Comparison of ENCODE assay signal across 15 mouse cellular contexts in the genomic region with DNA sequence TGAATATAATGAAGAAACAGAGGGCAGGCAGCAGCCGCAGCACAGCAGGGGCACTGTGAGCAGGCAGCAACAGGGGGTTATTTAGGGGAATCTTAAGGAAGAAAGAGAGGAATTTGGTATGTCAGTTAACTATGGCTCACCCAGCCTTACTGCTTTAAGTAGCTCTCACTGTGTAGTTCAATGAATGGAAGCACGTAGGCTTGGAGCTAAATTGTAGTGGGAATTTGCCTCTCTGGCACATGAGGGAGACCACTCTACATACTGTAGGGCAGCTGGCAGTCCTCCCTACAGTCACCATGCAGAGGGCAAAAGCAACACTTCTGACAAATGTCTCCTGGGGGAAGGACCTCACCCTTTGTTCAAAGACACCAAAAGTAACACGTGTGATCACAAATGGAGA.
DNase-seq lines count a peak whose midpoint lies in the region; ATAC-seq lines count a peak whose summit lies in the region.
"Had no signal": no experiment of that assay in that cellular context is flagged by ENCODE, and none has a peak within 500 bp of the region (broad histone marks: within the 10 kb centered on the region; RNA-seq: fewer than 3 reads in every experiment).

No protein-coding gene starts in this region.

- WGBS in lung, embryonic 15.5 days, result 40% methylated on average over 3 of the region's 3 CpGs
- 2% methylated on average over 3 of the region's 3 CpGs for WGBS in forebrain, embryonic 13.5 days
- WGBS in neural tube, embryonic 12.5 days, result 9% methylated on average over 3 of the region's 3 CpGs

- peak; percentile 64; the same call in 1 of the 2 replicates for ATAC-seq in lung, embryonic 15.5 days (ENCODE audit: borderline replicate concordance, extremely low read depth, low FRiP score, low TSS enrichment)
- ATAC-seq in forebrain, embryonic 13.5 days, result peak; percentile 84
- ATAC-seq in neural tube, embryonic 12.5 days (ENCODE audit: low FRiP score, low read depth), result peak; percentile 86

- DNase-seq in lung, adult 18-20 months, result no peak
- DNase-seq in embryo, embryonic 11 days, result peak; percentile 24
- DNase-seq in heart, postnatal 25 days (ENCODE audit: low spot score), result no peak
- DNase-seq in heart, adult 8-10 months (ENCODE audit: low spot score), result no peak
- DNase-seq: adrenal gland, adult 2 months; heart, adult 18-20 months; right cerebral cortex, postnatal 14 days; thymus, postnatal 4 days had no signal

- no peak overlapping the region for H3K9ac ChIP-seq in lung, embryonic 15.5 days
- H3K9ac ChIP-seq in forebrain, embryonic 13.5 days, result no peak overlapping the region
- no peak overlapping the region for H3K9ac ChIP-seq in neural tube, embryonic 12.5 days
- H3K9ac ChIP-seq: hindbrain, embryonic 15.5 days had no signal

- peak overlapping the region; percentile 69 for H3K27ac ChIP-seq in lung, embryonic 15.5 days
- peak overlapping the region; percentile 48; the same call in 1 of the 2 replicates for H3K27ac ChIP-seq in forebrain, embryonic 13.5 days
- no peak overlapping the region for H3K27ac ChIP-seq in neural tube, embryonic 12.5 days
- H3K27ac ChIP-seq: hindbrain, embryonic 15.5 days; left cerebral cortex, adult 2 months; macrophage had no signal

- no peaks in the 10 kb centered on the region for H3K27me3 ChIP-seq in lung, embryonic 15.5 days
- H3K27me3 ChIP-seq in forebrain, embryonic 13.5 days, result 0 out of 2 replicates have a peak, but pooled peaks cover 8% of the 10 kb centered on the region
- H3K27me3 ChIP-seq in neural tube, embryonic 12.5 days (replicated peaks), result no peaks in the 10 kb centered on the region

- H3K4me3 ChIP-seq in lung, embryonic 15.5 days, result no peak overlapping the region
- no peak overlapping the region for H3K4me3 ChIP-seq in forebrain, embryonic 13.5 days
- no peak overlapping the region for H3K4me3 ChIP-seq in neural tube, embryonic 12.5 days
- H3K4me3 ChIP-seq: hindbrain, embryonic 15.5 days; left cerebral cortex, adult 2 months had no signal

- intact Hi-C loops in heart, postnatal 25 days (cut with DNase I), result no loop called here

- H3K9me3 ChIP-seq in lung, embryonic 15.5 days, result no peaks in the 10 kb centered on the region
- H3K9me3 ChIP-seq in forebrain, embryonic 13.5 days (replicated peaks), result no peaks in the 10 kb centered on the region
- H3K9me3 ChIP-seq in neural tube, embryonic 12.5 days, result no peaks in the 10 kb centered on the region
- H3K9me3 ChIP-seq: hindbrain, embryonic 15.5 days had no signal

- H3K4me1 ChIP-seq in lung, embryonic 15.5 days, result peaks cover 9% of the 10 kb centered on the region; the same call in 1 of the 2 replicates
- peaks cover 41% of the 10 kb centered on the region for H3K4me1 ChIP-seq in forebrain, embryonic 13.5 days
- peaks cover 6% of the 10 kb centered on the region; the same call in 1 of the 2 replicates for H3K4me1 ChIP-seq in neural tube, embryonic 12.5 days

- H3K4me2 ChIP-seq in lung, embryonic 15.5 days, result no peak overlapping the region
- H3K4me2 ChIP-seq in forebrain, embryonic 13.5 days, result no peak overlapping the region
- no peak overlapping the region for H3K4me2 ChIP-seq in neural tube, embryonic 12.5 days (replicated peaks)
- H3K4me2 ChIP-seq: hindbrain, embryonic 15.5 days; liver, embryonic 11.5 days had no signal

- no peaks in the 10 kb centered on the region for H3K36me3 ChIP-seq in lung, embryonic 15.5 days
- no peaks in the 10 kb centered on the region for H3K36me3 ChIP-seq in forebrain, embryonic 13.5 days (ENCODE audit: poor library complexity, severe bottlenecking)
- no peaks in the 10 kb centered on the region for H3K36me3 ChIP-seq in neural tube, embryonic 12.5 days
- H3K36me3 ChIP-seq: hindbrain, embryonic 15.5 days had no signal
